Mouse (Mus musculus) MEL (cell line): ENCODE measurements around the gene Ppp1r15a. TPM values are rescaled to one million over a fixed set of nuclear protein-coding genes. Genes with fewer than 3 reads are reported as not detected.

Experiments
- DNase-seq: peaks from one replicate; pipeline ENCODE4 v3.0.0; 2011; ENCODE audit warnings: low read depth, low spot score
- H3K27ac ChIP-seq: 2 replicates; pipeline ENCODE4 v1.5.1; 2012; ENCODE audit warnings: low read depth, mild to moderate bottlenecking, control low read depth, low read length, moderate library complexity; ENCODE audit not compliant: control insufficient read depth
- H3K27me3 ChIP-seq, 2 experiments: fragments of 150-350 bp in 1 of 2; sonication (generic) in 1 of 2; 2 replicates each; pipeline ENCODE4 v1.6.1; 2012; ENCODE audit warnings: low read length in 2 of 2, mild to moderate bottlenecking in 2 of 2, improper control_type of control experiment in 1 of 2, moderate library complexity in 1 of 2; ENCODE audit not compliant: insufficient read depth in 2 of 2, control insufficient read depth in 1 of 2
- H3K36me3 ChIP-seq, 2 experiments: 2 replicates each; pipeline ENCODE4 v1.6.1; 2012 to 2014; ENCODE audit warnings: low read length in 2 of 2, improper control_type of control experiment in 1 of 2, inconsistent platforms in 1 of 2, mild to moderate bottlenecking in 1 of 2; ENCODE audit not compliant: insufficient read depth in 2 of 2, control insufficient read depth in 1 of 2
- H3K4me1 ChIP-seq, 2 experiments: fragments of 150-350 bp in 1 of 2; sonication (generic) in 1 of 2; 2 replicates each; pipeline ENCODE4 v1.6.1; 2012; ENCODE audit warnings: low read length in 2 of 2, improper control_type of control experiment in 1 of 2, mild to moderate bottlenecking in 1 of 2; ENCODE audit not compliant: insufficient read depth in 2 of 2, control insufficient read depth in 1 of 2
- H3K4me3 ChIP-seq, 2 experiments: fragments of 150-350 bp in 1 of 2; sonication (generic) in 1 of 2; 2 replicates each; pipeline ENCODE4 v1.5.1; 2012; ENCODE audit warnings: low read depth in 2 of 2, low read length in 2 of 2, mild to moderate bottlenecking in 2 of 2, moderate library complexity in 2 of 2, control low read depth in 1 of 2, improper control_type of control experiment in 1 of 2; ENCODE audit not compliant: control insufficient read depth in 1 of 2, insufficient read depth in 1 of 2
- H3K79me2 ChIP-seq: 2 replicates; pipeline ENCODE4 v1.6.1; 2012; ENCODE audit warnings: mild to moderate bottlenecking, low read length, moderate library complexity; ENCODE audit not compliant: control insufficient read depth, poor library complexity, insufficient read depth
- H3K9ac ChIP-seq: 2 replicates; pipeline ENCODE4 v1.6.1; 2012; ENCODE audit warnings: low read depth, mild to moderate bottlenecking, control low read depth, low read length, moderate library complexity; ENCODE audit not compliant: control insufficient read depth, poor library complexity, severe bottlenecking
- H3K9me3 ChIP-seq: fragments of 150-350 bp; sonication (generic); replicated peaks from 2 replicates; pipeline ENCODE4 v1.6.1; 2012; ENCODE audit warnings: mild to moderate bottlenecking, low read length, improper control_type of control experiment, moderate library complexity; ENCODE audit not compliant: insufficient read depth
- CHD1 ChIP-seq: IDR thresholded peaks from 2 replicates; pipeline ENCODE4 v1.6.1; 2012; ENCODE audit warnings: low read depth, mild to moderate bottlenecking, inconsistent platforms, low read length, improper control_type of control experiment
- CHD2 ChIP-seq: IDR thresholded peaks from 2 replicates; pipeline ENCODE4 v1.6.1; 2011; ENCODE audit warnings: low read length, improper control_type of control experiment
- CTCF ChIP-seq, 3 experiments: IDR thresholded peaks in 2 of 3; conservative IDR thresholded peaks in 1 of 3; 2 replicates each; pipeline ENCODE4 v1.5.1; 2011 to 2012; ENCODE audit warnings: low read length in 3 of 3, low read depth in 2 of 3, mild to moderate bottlenecking in 2 of 3, improper control_type of control experiment in 1 of 3, inconsistent platforms in 1 of 3, mixed read lengths in 1 of 3, moderate library complexity in 1 of 3; ENCODE audit not compliant: control insufficient read depth in 1 of 3, insufficient read depth in 1 of 3, poor library complexity in 1 of 3, severe bottlenecking in 1 of 3
- ELF1 ChIP-seq: IDR thresholded peaks from 2 replicates; pipeline ENCODE4 v1.6.1; 2014; ENCODE audit warnings: low read depth, mild to moderate bottlenecking, inconsistent platforms, low read length, improper control_type of control experiment, moderate library complexity
- EP300 ChIP-seq, 2 experiments: IDR thresholded peaks; 2 replicates each; pipeline ENCODE4 v1.6.1; 2011; ENCODE audit warnings: improper control_type of control experiment in 2 of 2, low read length in 2 of 2, low read depth in 1 of 2, mild to moderate bottlenecking in 1 of 2
- ETS1 ChIP-seq: IDR thresholded peaks from 2 replicates; pipeline ENCODE4 v1.6.1; 2012; ENCODE audit warnings: low read depth, mild to moderate bottlenecking, inconsistent platforms, low read length, improper control_type of control experiment, moderate library complexity
- GATA1 ChIP-seq: IDR thresholded peaks from 2 replicates; pipeline ENCODE4 v1.6.1; 2011; ENCODE audit warnings: low read depth, low read length, improper control_type of control experiment
- HCFC1 ChIP-seq: IDR thresholded peaks from 2 replicates; pipeline ENCODE4 v1.6.1; 2012; ENCODE audit warnings: low read depth, mild to moderate bottlenecking, inconsistent platforms, low read length, improper control_type of control experiment, moderate library complexity
- KAT2A ChIP-seq: conservative IDR thresholded peaks from 2 replicates; pipeline ENCODE4 v1.6.1; 2012; ENCODE audit warnings: low read depth, low read length, improper control_type of control experiment, inconsistent platforms
- MAFK ChIP-seq: IDR thresholded peaks from 2 replicates; pipeline ENCODE4 v1.6.1; 2011; ENCODE audit warnings: low read depth, mild to moderate bottlenecking, low read length, improper control_type of control experiment, borderline replicate concordance
- MAZ ChIP-seq: IDR thresholded peaks from 2 replicates; pipeline ENCODE4 v1.6.1; 2012; ENCODE audit warnings: low read depth, mild to moderate bottlenecking, inconsistent platforms, low read length, improper control_type of control experiment
- MXI1 ChIP-seq: IDR thresholded peaks from 2 replicates; pipeline ENCODE4 v1.6.1; 2011; ENCODE audit warnings: mild to moderate bottlenecking, low read depth, low read length, improper control_type of control experiment
- MYB ChIP-seq: IDR thresholded peaks from 2 replicates; pipeline ENCODE4 v1.6.1; 2011; ENCODE audit warnings: mild to moderate bottlenecking, low read depth, low read length, improper control_type of control experiment
- MYC ChIP-seq: IDR thresholded peaks from 2 replicates; pipeline ENCODE4 v1.6.1; 2011; ENCODE audit warnings: low read depth, mild to moderate bottlenecking, low read length, improper control_type of control experiment, moderate library complexity
- NRF1 ChIP-seq: IDR thresholded peaks from 2 replicates; pipeline ENCODE4 v1.6.1; 2014; ENCODE audit warnings: low read depth, mild to moderate bottlenecking, inconsistent platforms, low read length, improper control_type of control experiment, moderate library complexity; ENCODE audit not compliant: poor library complexity, insufficient read depth, severe bottlenecking
- POLR2AphosphoS5 ChIP-seq: IDR thresholded peaks from 2 replicates; pipeline ENCODE4 v1.6.1; 2012; ENCODE audit warnings: low read depth, borderline replicate concordance, mild to moderate bottlenecking, inconsistent platforms, low read length, moderate library complexity, mixed read lengths
- RAD21 ChIP-seq: IDR thresholded peaks from 2 replicates; pipeline ENCODE4 v1.6.1; 2011; ENCODE audit warnings: mild to moderate bottlenecking, low read depth, low read length, improper control_type of control experiment
- RCOR1 ChIP-seq: IDR thresholded peaks from 2 replicates; pipeline ENCODE4 v1.6.1; 2012; ENCODE audit warnings: low read depth, mild to moderate bottlenecking, inconsistent platforms, low read length, improper control_type of control experiment
- TAL1 ChIP-seq: IDR thresholded peaks from 2 replicates; pipeline ENCODE4 v1.6.1; 2012; ENCODE audit warnings: mild to moderate bottlenecking, inconsistent platforms, low read length, moderate library complexity, mixed read lengths
- TBP ChIP-seq: IDR thresholded peaks from 2 replicates; pipeline ENCODE4 v1.8.0; 2011; ENCODE audit warnings: low read depth, low read length, improper control_type of control experiment
- UBTF ChIP-seq: IDR thresholded peaks from 2 replicates; pipeline ENCODE4 v1.6.1; 2012; ENCODE audit warnings: low read depth, mild to moderate bottlenecking, inconsistent platforms, low read length, improper control_type of control experiment, moderate library complexity, borderline replicate concordance; ENCODE audit not compliant: insufficient read depth
- ZC3H11A ChIP-seq: IDR thresholded peaks from 2 replicates; pipeline ENCODE4 v1.6.1; 2012; ENCODE audit warnings: low read depth, mild to moderate bottlenecking, inconsistent platforms, low read length, improper control_type of control experiment
- ZKSCAN1 ChIP-seq: IDR thresholded peaks from 2 replicates; pipeline ENCODE4 v1.6.1; 2012; ENCODE audit warnings: low read depth, mild to moderate bottlenecking, inconsistent platforms, low read length, improper control_type of control experiment, moderate library complexity
- ZMIZ1 ChIP-seq: IDR thresholded peaks from 2 replicates; pipeline ENCODE4 v1.6.1; 2012; ENCODE audit warnings: low read depth, mild to moderate bottlenecking, inconsistent platforms, low read length, improper control_type of control experiment, moderate library complexity
- ZNF384 ChIP-seq: IDR thresholded peaks from 2 replicates; pipeline ENCODE4 v1.6.1; 2012; ENCODE audit warnings: low read depth, mild to moderate bottlenecking, inconsistent platforms, low read length, improper control_type of control experiment
- polyA plus RNA-seq, 2 experiments: library from polyadenylated mRNA; stranded (reverse) in 1 of 2; unstranded in 1 of 2; fragments of >175 nt in 1 of 2; fragments of >200 nt in 1 of 2; gene quantifications; 2 replicates each; pipeline versions ENCODE4 v1.2.1 to v1.2.4; 2012; ENCODE audit warnings: low replicate concordance in 2 of 2, low read depth in 1 of 2; ENCODE audit not compliant: insufficient read length in 2 of 2, insufficient read depth in 1 of 2, missing spikeins in 1 of 2
- total RNA-seq: library from RNA; depleted of rRNA; stranded (reverse); fragments of 300-350 nt; gene quantifications from 2 replicates; pipeline ENCODE4 v1.2.3, GENCODE M21; 2012

The Ppp1r15a gene
- total and polyA plus RNA-seq, 3 experiments = 27.0 to 78.0 TPM; not detected in 1

DNA sequence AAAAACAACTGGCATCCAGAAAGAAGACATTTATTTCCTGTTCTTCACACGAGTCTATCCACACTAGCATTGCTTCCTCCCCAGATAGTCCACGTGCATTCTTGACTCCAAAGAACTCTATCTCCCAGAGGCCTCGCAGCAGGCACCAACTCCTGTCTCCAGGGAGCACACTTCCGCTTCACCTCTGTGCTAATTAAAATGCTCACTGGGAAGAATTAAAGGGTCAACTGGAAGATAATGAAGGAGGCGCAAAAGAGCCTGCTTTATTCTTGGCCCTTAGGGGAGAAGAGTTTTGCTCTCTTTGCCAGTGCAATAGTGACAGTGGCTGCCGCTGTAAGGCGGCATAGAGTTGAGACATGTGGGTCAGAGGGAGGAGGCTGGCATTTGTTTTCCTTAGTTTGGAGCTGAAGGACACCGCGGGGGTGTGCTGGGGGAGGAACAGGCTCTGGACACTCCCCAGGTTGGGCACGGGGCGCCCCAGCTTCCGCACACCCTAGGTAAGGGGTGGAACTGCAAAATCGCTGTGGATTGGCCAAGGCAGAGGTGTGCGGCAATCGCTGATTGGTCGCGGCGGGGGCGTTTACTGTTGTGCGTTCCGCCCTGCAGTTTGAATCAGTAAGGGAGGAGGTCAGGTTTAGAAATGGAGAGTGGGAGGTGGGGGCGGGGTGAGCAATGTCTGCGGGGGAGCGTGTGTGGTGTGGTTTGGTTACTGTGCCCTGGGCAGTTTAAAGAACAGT lies 41.9 kb upstream of the Ppp1r15a start (continued):
- no peak; the same call in 1 of the 2 replicates for TF ChIP-seq NRF1
- no peak for TF ChIP-seq RCOR1
- TF ChIP-seq TBP = peak; percentile 26; the same call in 1 of the 2 replicates
- TF ChIP-seq KAT2A = no peak
- TF ChIP-seq MYB = no peak
- no peak for TF ChIP-seq ZC3H11A
- no peak for TF ChIP-seq RAD21
- TF ChIP-seq UBTF = no peak
- no peak for TF ChIP-seq ZMIZ1
- peak; percentile 68; the same call in 1 of the 2 replicates for TF ChIP-seq HCFC1
- TF ChIP-seq MXI1 = peak; percentile 82; the same call in 1 of the 2 replicates
- TF ChIP-seq EP300 (IDR thresholded peaks at IDR 0.05; ENCODE audit: low read depth in 1 of 2, low read length in 2 of 2) = 0 out of 4 replicates have a peak, but pooled peaks of 1 of the 2 experiments have one; percentile 6
- TF ChIP-seq ZNF384 = no peak

GRCm38 (mm10) chr7:45567112-45567779 lies 41.2 kb upstream of the Ppp1r15a start:
- H3K27ac ChIP-seq = peak overlapping the region; percentile 82
- H3K9ac ChIP-seq = peak overlapping the region; percentile 64
- no peaks in the 10 kb centered on the region for H3K27me3 ChIP-seq
- H3K4me1 ChIP-seq = peaks cover 8 to 30% of the 10 kb centered on the region in 2 experiments
- peaks cover 0 to 14% of the 10 kb centered on the region in 2 experiments; a peak in 2 of 4 replicates for H3K36me3 ChIP-seq
- H3K79me2 ChIP-seq = peaks cover 8% of the 10 kb centered on the region; the same call in 1 of the 2 replicates
- TF ChIP-seq CHD2 (no peak), MYC (no peak), GATA1 (no peak), ETS1 (no peak), CHD1 (no peak), CTCF (IDR thresholded peaks at IDR 0.05 in 2 of 3, conservative IDR thresholded peaks at IDR 0.05 in 1 of 3; ENCODE audit: control insufficient read depth in 1 of 3, insufficient read depth in 1 of 3, low read depth in 2 of 3, low read length in 3 of 3, poor library complexity in 1 of 3, severe bottlenecking in 1 of 3) (no peak), ZKSCAN1 (no peak), MAFK (no peak), MYB (no peak), MAZ (no peak), POLR2AphosphoS5 (no peak), TAL1 (no peak), MXI1 (no peak), ELF1 (no peak)
- no peaks in the 10 kb centered on the region for H3K9me3 ChIP-seq
- H3K4me3 ChIP-seq = peak overlapping the region; percentile 19 to 24; a peak in 2 of 4 replicates
- peak; percentile 36 for DNase-seq
